Comparison of ENCODE assay signal across 13 mouse cellular contexts in genomic region chr8:78510926-78511325, GRCm38 (mm10). TPM values are rescaled to one million over a fixed set of nuclear protein-coding genes. Genes with fewer than 3 reads are reported as not detected.
DNase-seq lines count a peak whose midpoint lies in the region; ATAC-seq lines count a peak whose summit lies in the region.
"Had no signal": no experiment of that assay in that cellular context is flagged by ENCODE, and none has a peak within 500 bp of the region (broad histone marks: within the 10 kb centered on the region; RNA-seq: fewer than 3 reads in every experiment).

No protein-coding gene starts in this region.

- no peaks in the 10 kb centered on the region for H3K9me3 ChIP-seq in heart, embryonic 14.5 days (ENCODE audit: control insufficient read depth, low read length)
- no peaks in the 10 kb centered on the region for H3K9me3 ChIP-seq in megakaryocyte, embryonic 14.5 days
- H3K9me3 ChIP-seq in midbrain, embryonic 13.5 days: no peaks in the 10 kb centered on the region
- H3K9me3 ChIP-seq: G1E; kidney, embryonic 15.5 days; neural tube, embryonic 13.5 days had no signal

- intact Hi-C loops in heart, postnatal 36 days (cut with DNase I): loop anchor here (5.0 kb wide), 1 partner anchor 41 kb away; no protein-coding TSS in a partner anchor

- peak overlapping the region; percentile 30; the same call in 1 of the 2 replicates for H3K9ac ChIP-seq in heart, embryonic 14.5 days (ENCODE audit: low read length)
- H3K9ac ChIP-seq in midbrain, embryonic 13.5 days (replicated peaks): 0 out of 2 replicates have a peak overlapping the region, but pooled peaks have one; percentile 41

- peaks cover 4 to 15% of the 10 kb centered on the region in 2 experiments; a peak in 3 of 4 replicates for H3K4me1 ChIP-seq in heart, embryonic 14.5 days (ENCODE audit: control insufficient read depth in 2 of 2, insufficient read depth in 2 of 2, low read length in 2 of 2)
- peaks cover 20% of the 10 kb centered on the region for H3K4me1 ChIP-seq in megakaryocyte, embryonic 14.5 days
- H3K4me1 ChIP-seq in midbrain, embryonic 13.5 days (replicated peaks): peaks cover 24% of the 10 kb centered on the region

- WGBS in heart, embryonic 14.5 days: 44% methylated on average over 3 of the region's 3 CpGs
- WGBS in midbrain, embryonic 13.5 days: 71% methylated on average over 3 of the region's 3 CpGs

- no peak overlapping the region for H3K27ac ChIP-seq in heart, embryonic 14.5 days (replicated peaks in 1 of 2; ENCODE audit: control insufficient read depth in 1 of 2, insufficient read depth in 1 of 2, low read depth in 2 of 2, low read length in 2 of 2)
- H3K27ac ChIP-seq in midbrain, embryonic 13.5 days: no peak overlapping the region
- H3K27ac ChIP-seq: kidney, embryonic 15.5 days; neural tube, embryonic 13.5 days had no signal

- peaks cover 9% of the 10 kb centered on the region for H3K36me3 ChIP-seq in heart, embryonic 14.5 days (ENCODE audit: control insufficient read depth, insufficient read depth, low read length)
- H3K36me3 ChIP-seq in megakaryocyte, embryonic 14.5 days (replicated peaks; ENCODE audit: low read length): peaks cover 38% of the 10 kb centered on the region
- H3K36me3 ChIP-seq in midbrain, embryonic 13.5 days: peaks cover 8% of the 10 kb centered on the region

- no peak for DNase-seq in heart, postnatal 36 days
- DNase-seq in NIH3T3 (ENCODE audit: low read depth): peak; percentile 74
- DNase-seq in kidney, postnatal 10 days: no peak
- DNase-seq in adrenal gland, adult 2 months: no peak
- DNase-seq: lung, adult 2 months; right cerebral cortex, postnatal 25 days had no signal

- no peak for ATAC-seq in heart, embryonic 14.5 days (ENCODE audit: insufficient number of reproducible peaks, insufficient read depth, low FRiP score, low read depth)
- ATAC-seq in megakaryocyte, adult 5-6 weeks (ENCODE audit: poor library complexity, severe bottlenecking): no peak
- no peak for ATAC-seq in midbrain, embryonic 13.5 days

- H3K4me2 ChIP-seq in heart, embryonic 14.5 days (ENCODE audit: low read length): no peak overlapping the region
- H3K4me2 ChIP-seq in midbrain, embryonic 13.5 days (replicated peaks): peak overlapping the region; percentile 25; the same call in 1 of the 2 replicates

- H3K4me3 ChIP-seq in heart, embryonic 14.5 days (ENCODE audit: control insufficient read depth in 1 of 2, insufficient read depth in 1 of 2, low read depth in 1 of 2, low read length in 2 of 2): no peak overlapping the region
- H3K4me3 ChIP-seq in megakaryocyte, embryonic 14.5 days (replicated peaks): peak overlapping the region; percentile 85
- no peak overlapping the region for H3K4me3 ChIP-seq in midbrain, embryonic 13.5 days (replicated peaks)

- H3K27me3 ChIP-seq in heart, embryonic 14.5 days (ENCODE audit: control insufficient read depth, insufficient read depth, low read length): no peaks in the 10 kb centered on the region
- no peaks in the 10 kb centered on the region for H3K27me3 ChIP-seq in megakaryocyte, embryonic 14.5 days (replicated peaks)
- H3K27me3 ChIP-seq in midbrain, embryonic 13.5 days: no peaks in the 10 kb centered on the region
- H3K27me3 ChIP-seq: kidney, embryonic 15.5 days; neural tube, embryonic 13.5 days had no signal

RNA-seq across cellular contexts. Expression of gene Slc10a7, which starts 1.8 kb away (rescaled TPM):
- 8.0 and 9.0 TPM in 2 replicates for polyA plus RNA-seq in heart, embryonic 14.5 days (2014; fragmentation: Nextera tagmentation; extraction: Ambion mirVana)
- 1 to 10 TPM; 5.3 to 7.1 TPM for total RNA-seq in heart, postnatal 36 days (2021)
- polyA plus RNA-seq in megakaryocyte, embryonic 14.5 days (2012; ENCODE audit: insufficient read depth, low replicate concordance): 1.3 and 3.7 TPM in 2 replicates
- total RNA-seq in megakaryocyte, adult 5-6 weeks (2015): 15.9 and 16.1 TPM in 2 replicates
- 12.8 and 15.0 TPM in 2 replicates for total RNA-seq in megakaryocyte, adult 5-6 weeks (2017)
- polyA plus RNA-seq in midbrain, embryonic 13.5 days (2015; fragmentation: Nextera tagmentation; extraction: Ambion mirVana): 12.9 and 13.1 TPM in 2 replicates
- total RNA-seq in adrenal gland, adult 2 months (2021): 10 to 100 TPM; 19.0 to 23.2 TPM
- 5.5 and 6.6 TPM in 2 replicates for polyA plus RNA-seq in adrenal gland, adult 2 months (2012; rRNA removed)

RNA-seq across cellular contexts. Expression of gene Rbmxl1, which starts 2.2 kb away (rescaled TPM):
- polyA plus RNA-seq in heart, embryonic 14.5 days (2014; fragmentation: Nextera tagmentation; extraction: Ambion mirVana): 124 and 131 TPM in 2 replicates
- 10 to 100 TPM; 15.2 to 20.3 TPM for total RNA-seq in heart, postnatal 36 days (2021)
- polyA plus RNA-seq in megakaryocyte, embryonic 14.5 days (2012; ENCODE audit: insufficient read depth, low replicate concordance): 11.5 and 82.0 TPM in 2 replicates
- 94.5 and 107 TPM in 2 replicates for total RNA-seq in megakaryocyte, adult 5-6 weeks (2015)
- total RNA-seq in megakaryocyte, adult 5-6 weeks (2017): 82.4 and 87.4 TPM in 2 replicates
- 269 and 271 TPM in 2 replicates for polyA plus RNA-seq in midbrain, embryonic 13.5 days (2015; fragmentation: Nextera tagmentation; extraction: Ambion mirVana)
- total RNA-seq in adrenal gland, adult 2 months (2021): 10 to 100 TPM; 48.0 to 49.1 TPM
- polyA plus RNA-seq in adrenal gland, adult 2 months (2012; rRNA removed): 5.8 and 6.7 TPM in 2 replicates
